Mouse (Mus musculus) c-Kit-negative CD71-positive TER-119-positive erythroid progenitor cells, embryonic 14.5 days (primary cell): Measurements from ENCODE around the gene Necab2.

Experiments
- DNase-seq: peaks from one replicate; pipeline ENCODE4 v3.0.0-alpha.2; 2013; ENCODE audit warnings: low read depth, low spot score

Necab2 gene

GRCm38 (mm10) chr8:119520102-119520501 lies 73.6 kb downstream of the Necab2 start:
- DNase-seq = no peak
